Mouse (Mus musculus) naive thymus-derived CD4-positive, alpha-beta T cell, adult 2 months (primary cell): ENCODE measurements at regions not wholly inside any gene's neighbourhood (a gene's known extent, or its start where the extent isn't known, plus 50 kb on each side); places are given as distances from the start of the nearest gene placed in this dataset.

ENCODE experiments used
- DNase-seq: peaks from one replicate; pipeline ENCODE4 v3.0.0-alpha.2; 2011; ENCODE audit warnings: low read depth

- no peak for DNase-seq
Measured at GRCm38 (mm10) chr3:35688111-35688510, 65.8 kb upstream of the Atp11b start.

- DNase-seq, result peak; percentile 85
Measured at GRCm38 (mm10) chr3:35688781-35689180, 65.1 kb upstream of the Atp11b start.

- peak; percentile 96 for DNase-seq
Measured at GRCm38 (mm10) chr3:35693039-35693438, 60.9 kb upstream of the Atp11b start.

GRCm38 (mm10) chr3:35693551-35693950, 60.4 kb upstream of the Atp11b start:
- no peak for DNase-seq

GRCm38 (mm10) chr3:35694241-35694640, 59.7 kb upstream of the Atp11b start:
- DNase-seq, result no peak

- no peak for DNase-seq
Measured at GRCm38 (mm10) chr3:35695859-35696258, 58.0 kb upstream of the Atp11b start.

- no peak for DNase-seq
Measured at GRCm38 (mm10) chr3:35699266-35699665, 54.6 kb upstream of the Atp11b start.

- DNase-seq, result no peak
Measured at GRCm38 (mm10) chr3:35699979-35700378, 53.9 kb upstream of the Atp11b start.

- DNase-seq, result no peak
Measured at GRCm38 (mm10) chr3:35703528-35704327, 50.2 kb upstream of the Atp11b start.
